Mouse (Mus musculus) myocyte (in vitro differentiated cells): ENCODE measurements around the gene Sox5.

Source experiments
- CEBPB ChIP-seq: IDR thresholded peaks from 2 replicates; pipeline ENCODE4 v1.6.1; 2011; ENCODE audit warnings: mild to moderate bottlenecking, moderate library complexity; ENCODE audit not compliant: poor library complexity, insufficient read depth, severe bottlenecking
- E2F4 ChIP-seq: IDR thresholded peaks from one replicate; pipeline ENCODE4 v1.6.1; 2011; ENCODE audit warnings: mild to moderate bottlenecking, control low read depth, moderate library complexity; ENCODE audit not compliant: insufficient read depth
- MAX ChIP-seq: IDR thresholded peaks from one replicate; pipeline ENCODE4 v1.6.1; 2011; ENCODE audit warnings: low read depth, mild to moderate bottlenecking, control low read depth
- MYOG ChIP-seq, 3 experiments: IDR thresholded peaks; one replicate each; pipeline ENCODE4 v1.6.1; 2011; ENCODE audit warnings: control low read depth in 2 of 3, low read depth in 2 of 3, mild to moderate bottlenecking in 2 of 3; ENCODE audit not compliant: insufficient read length in 2 of 3, control insufficient read depth in 1 of 3, insufficient read depth in 1 of 3
- POLR2A ChIP-seq: IDR thresholded peaks from one replicate; pipeline ENCODE4 v1.6.1; 2011; ENCODE audit warnings: low read depth, mild to moderate bottlenecking, control low read depth, moderate library complexity; ENCODE audit not compliant: insufficient read length
- POLR2AphosphoS2 ChIP-seq: IDR thresholded peaks from one replicate; pipeline ENCODE4 v1.6.1; 2011; ENCODE audit warnings: low read depth, control low read depth; ENCODE audit not compliant: insufficient read length
- REST ChIP-seq: IDR thresholded peaks from one replicate; pipeline ENCODE4 v1.6.1; 2011; ENCODE audit warnings: mild to moderate bottlenecking, control low read depth, moderate library complexity; ENCODE audit not compliant: insufficient read depth, insufficient read length
- SRF ChIP-seq: IDR thresholded peaks from one replicate; pipeline ENCODE4 v1.6.1; 2011; ENCODE audit warnings: low read depth; ENCODE audit not compliant: control insufficient read depth, insufficient read length
- TCF12 ChIP-seq: IDR thresholded peaks from one replicate; pipeline ENCODE4 v1.6.1; 2011; ENCODE audit warnings: mild to moderate bottlenecking, control low read depth; ENCODE audit not compliant: poor library complexity, insufficient read depth, severe bottlenecking
- TCF3 ChIP-seq: IDR thresholded peaks from one replicate; pipeline ENCODE4 v1.6.1; 2011; ENCODE audit warnings: low read depth, control low read depth; ENCODE audit not compliant: insufficient read length
- USF1 ChIP-seq: IDR thresholded peaks from one replicate; pipeline ENCODE4 v1.6.1; 2011; ENCODE audit warnings: low read depth, mild to moderate bottlenecking, control low read depth, moderate library complexity

GRCm38 (mm10) chr6:144374810-144375209 lies 407.0 kb downstream of the Sox5 start:
- TF ChIP-seq MAX (no peak), TCF12 (no peak), MYOG (IDR thresholded peaks at IDR 0.05; ENCODE audit: control insufficient read depth in 1 of 3, insufficient read depth in 1 of 3, insufficient read length in 2 of 3, low read depth in 2 of 3) (no peak), POLR2A (no peak), USF1 (no peak), POLR2AphosphoS2 (no peak), E2F4 (no peak), CEBPB (no peak), TCF3 (no peak), SRF (no peak), REST (no peak)
